8 mouse cellular contexts compared by ENCODE assay signal in genomic region chr4:141272878-141273277, GRCm38 (mm10). TPM values are rescaled to one million over a fixed set of nuclear protein-coding genes. Genes with fewer than 3 reads are reported as not detected.
DNase-seq lines count a peak whose midpoint lies in the region; ATAC-seq lines count a peak whose summit lies in the region.

No protein-coding gene starts in this region.

- no peak overlapping the region for H3K9ac ChIP-seq in forebrain, embryonic 15.5 days (replicated peaks)
- no peak overlapping the region for H3K9ac ChIP-seq in liver, embryonic 12.5 days

- H3K9me3 ChIP-seq in forebrain, embryonic 15.5 days, result no peaks in the 10 kb centered on the region
- H3K9me3 ChIP-seq in liver, embryonic 12.5 days (replicated peaks), result no peaks in the 10 kb centered on the region

- peak; percentile 88 for DNase-seq in 416B (ENCODE audit: low read depth)
- no peak for DNase-seq in testis, postnatal 10 days (ENCODE audit: low spot score)
- no peak for DNase-seq in embryo, embryonic 9.5 days (ENCODE audit: extremely low spot score)
- DNase-seq in spleen, postnatal 4 days (ENCODE audit: low spot score in 2 of 2), result no peak

- H3K4me2 ChIP-seq in forebrain, embryonic 15.5 days (replicated peaks), result peak overlapping the region; percentile 24; the same call in 1 of the 2 replicates
- H3K4me2 ChIP-seq in liver, embryonic 12.5 days, result peak overlapping the region; percentile 38

- H3K36me3 ChIP-seq in forebrain, embryonic 15.5 days, result no peaks in the 10 kb centered on the region
- H3K36me3 ChIP-seq in liver, embryonic 12.5 days, result no peaks in the 10 kb centered on the region

- H3K4me3 ChIP-seq in forebrain, embryonic 15.5 days, result no peak overlapping the region
- H3K4me3 ChIP-seq in liver, embryonic 12.5 days, result no peak overlapping the region

- 13% methylated on average over 14 of the region's 14 CpGs for WGBS in forebrain, embryonic 15.5 days
- WGBS in liver, embryonic 12.5 days (ENCODE audit: insufficient replicate concordance), result 5% methylated on average over 14 of the region's 14 CpGs

- H3K4me1 ChIP-seq in forebrain, embryonic 15.5 days, result peaks cover 13% of the 10 kb centered on the region
- H3K4me1 ChIP-seq in liver, embryonic 12.5 days, result peaks cover 16% of the 10 kb centered on the region

- H3K27me3 ChIP-seq in forebrain, embryonic 15.5 days, result no peaks in the 10 kb centered on the region
- peaks cover 48% of the 10 kb centered on the region for H3K27me3 ChIP-seq in liver, embryonic 12.5 days (replicated peaks)

- peak; percentile 85 for ATAC-seq in CD4-positive, CD25-positive, alpha-beta regulatory T cell, adult 4 months
- ATAC-seq in forebrain, embryonic 15.5 days (replicated peaks), result 0 out of 2 replicates have a peak, but pooled peaks have one; percentile 3
- no peak for ATAC-seq in liver, embryonic 12.5 days
- peak; percentile 75 for ATAC-seq in monocyte, adult 5-6 weeks (replicated peaks; ENCODE audit: insufficient number of reproducible peaks, low FRiP score, low TSS enrichment, poor library complexity, severe bottlenecking)

- H3K27ac ChIP-seq in forebrain, embryonic 15.5 days (replicated peaks), result no peak overlapping the region
- H3K27ac ChIP-seq in liver, embryonic 12.5 days, result no peak overlapping the region

RNA-seq across cellular contexts. Expression of gene Epha2, which starts 28.2 kb away (rescaled TPM):
- under 1 TPM in 1 of 2 experiments, not detected in 1; 0.34 TPM for polyA plus RNA-seq in CD4-positive, CD25-positive, alpha-beta regulatory T cell, adult 4 months (2017; shearing (Covaris generic))
- 1.0 and 1.1 TPM in 2 replicates for polyA plus RNA-seq in forebrain, embryonic 15.5 days (2015; fragmentation: Nextera tagmentation; extraction: Ambion mirVana)
- polyA plus RNA-seq in liver, embryonic 12.5 days (2016; fragmentation: Nextera tagmentation; extraction: Ambion mirVana), result 2.1 TPM in 2 replicates
- not detected in 3 replicates for total RNA-seq in monocyte, adult 5-6 weeks (2017)

RNA-seq across cellular contexts. Expression of gene Arhgef19, which starts 33.6 kb away (rescaled TPM):
- polyA plus RNA-seq in CD4-positive, CD25-positive, alpha-beta regulatory T cell, adult 4 months (2017; shearing (Covaris generic)), result not detected
- polyA plus RNA-seq in forebrain, embryonic 15.5 days (2015; fragmentation: Nextera tagmentation; extraction: Ambion mirVana), result 1.3 TPM in 2 replicates
- 1.9 and 2.4 TPM in 2 replicates for polyA plus RNA-seq in liver, embryonic 12.5 days (2016; fragmentation: Nextera tagmentation; extraction: Ambion mirVana)
- total RNA-seq in monocyte, adult 5-6 weeks (2017), result not detected in 3 replicates

RNA-seq across cellular contexts. Expression of gene Rsg1, which starts 59.1 kb away (rescaled TPM):
- polyA plus RNA-seq in CD4-positive, CD25-positive, alpha-beta regulatory T cell, adult 4 months (2017; shearing (Covaris generic)), result 1 to 10 TPM; 3.0 to 4.7 TPM
- polyA plus RNA-seq in forebrain, embryonic 15.5 days (2015; fragmentation: Nextera tagmentation; extraction: Ambion mirVana), result 8.4 and 10.9 TPM in 2 replicates
- polyA plus RNA-seq in liver, embryonic 12.5 days (2016; fragmentation: Nextera tagmentation; extraction: Ambion mirVana), result 3.3 and 3.5 TPM in 2 replicates
- 0.38 to 2.7 TPM in 2 of 3 replicates, not detected in the other for total RNA-seq in monocyte, adult 5-6 weeks (2017)
